Mouse (Mus musculus) midbrain, embryonic 13.5 days (tissue): ENCODE results near the gene Antxrl. TPM values are rescaled to one million over a fixed set of nuclear protein-coding genes. Genes with fewer than 3 reads are reported as not detected.

Experiments used
- ATAC-seq: fragments of 200-750 bp; cut with Nextera tagmentation; 2 replicates; pipeline ENCODE4 v1.8.0; 2017; ENCODE audit warnings: mild to moderate bottlenecking, moderate TSS enrichment, moderate library complexity
- H3K27ac ChIP-seq: fragments of 300-500 bp; sonication (generic); 2 replicates; pipeline ENCODE4 v1.5.1; 2015; ENCODE audit warnings: inconsistent platforms, mild to moderate bottlenecking, moderate library complexity
- H3K27me3 ChIP-seq: fragments of 300-500 bp; sonication (generic); 2 replicates; pipeline ENCODE4 v1.6.1; 2015; ENCODE audit warnings: mild to moderate bottlenecking, inconsistent platforms
- H3K36me3 ChIP-seq: fragments of 300-500 bp; sonication (generic); 2 replicates; pipeline ENCODE4 v1.6.1; 2015; ENCODE audit warnings: mild to moderate bottlenecking, inconsistent platforms
- H3K4me1 ChIP-seq: fragments of 300-500 bp; sonication (generic); replicated peaks from 2 replicates; pipeline ENCODE4 v1.6.1; 2015; ENCODE audit warnings: inconsistent platforms
- H3K4me2 ChIP-seq: fragments of 300-500 bp; sonication (generic); replicated peaks from 2 replicates; pipeline ENCODE4 v1.6.1; 2015; ENCODE audit warnings: moderate library complexity, mild to moderate bottlenecking, inconsistent platforms
- H3K4me3 ChIP-seq: fragments of 300-500 bp; sonication (generic); replicated peaks from 2 replicates; pipeline ENCODE4 v1.5.1; 2015; ENCODE audit warnings: mild to moderate bottlenecking, inconsistent platforms
- H3K9ac ChIP-seq: fragments of 300-500 bp; sonication (generic); replicated peaks from 2 replicates; pipeline ENCODE4 v1.6.1; 2015; ENCODE audit warnings: mild to moderate bottlenecking, inconsistent platforms
- H3K9me3 ChIP-seq: fragments of 300-500 bp; sonication (generic); 2 replicates; pipeline ENCODE4 v1.6.1; 2016; ENCODE audit warnings: mild to moderate bottlenecking, inconsistent platforms
- WGBS: fragments of 180-500 bp; shearing (Covaris S2); methylation state at CpG from one replicate; pipeline ENCODE4 v1.1.7; 2015; 5-methylcytosine and 5-hydroxymethylcytosine counted together
- polyA plus RNA-seq: library from polyadenylated mRNA; unstranded; fragments of >200 nt; fragmentation: Nextera tagmentation; extraction: Ambion mirVana; gene quantifications from 2 replicates; pipeline ENCODE4 v1.2.1, GENCODE M21; 2015

The Antxrl gene
- polyA plus RNA-seq, 1 experiment from 2014 or later = not detected

DNA sequence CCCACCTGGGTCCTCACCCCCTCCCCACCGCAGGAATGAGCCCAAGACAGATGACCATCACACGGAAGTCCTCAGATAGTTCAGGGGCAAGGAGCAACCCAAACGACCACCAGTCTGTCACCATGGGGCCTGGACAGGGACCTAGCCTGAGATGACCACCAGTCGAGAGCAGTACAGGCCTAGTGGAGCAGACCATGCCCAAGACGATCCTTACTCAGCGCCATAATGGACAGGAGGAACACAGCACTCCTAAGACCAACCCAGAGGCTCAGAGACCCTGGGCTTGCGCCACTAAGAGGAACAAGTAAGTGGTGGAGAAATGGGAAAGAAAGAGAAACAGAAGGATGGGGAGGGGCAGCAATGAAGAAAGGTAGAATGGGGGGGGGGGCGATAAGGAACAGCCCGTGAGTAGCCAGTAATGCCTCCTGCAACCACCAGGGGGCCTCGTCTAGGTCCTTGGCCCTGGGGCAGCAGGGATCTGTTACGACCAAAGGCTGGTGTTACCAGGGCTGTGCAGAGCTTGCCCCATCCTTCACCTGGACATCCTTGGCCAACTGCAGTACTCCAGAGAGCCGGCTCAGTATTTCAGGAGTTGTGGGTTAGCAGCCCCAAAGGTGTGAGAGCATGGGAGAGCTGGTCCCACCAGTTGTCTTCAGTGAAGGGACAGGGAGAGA lies 54.0 kb downstream of the Antxrl start:
- H3K36me3 ChIP-seq = no peaks in the 10 kb centered on the region
- H3K4me1 ChIP-seq = no peaks in the 10 kb centered on the region
- H3K4me3 ChIP-seq = no peak overlapping the region
- no peaks in the 10 kb centered on the region for H3K9me3 ChIP-seq
- H3K27me3 ChIP-seq = no peaks in the 10 kb centered on the region
- 54% methylated on average over 12 of the region's 12 CpGs for WGBS
- H3K9ac ChIP-seq = no peak overlapping the region
- no peak overlapping the region for H3K4me2 ChIP-seq
- no peak overlapping the region for H3K27ac ChIP-seq
- no peak for ATAC-seq

DNA sequence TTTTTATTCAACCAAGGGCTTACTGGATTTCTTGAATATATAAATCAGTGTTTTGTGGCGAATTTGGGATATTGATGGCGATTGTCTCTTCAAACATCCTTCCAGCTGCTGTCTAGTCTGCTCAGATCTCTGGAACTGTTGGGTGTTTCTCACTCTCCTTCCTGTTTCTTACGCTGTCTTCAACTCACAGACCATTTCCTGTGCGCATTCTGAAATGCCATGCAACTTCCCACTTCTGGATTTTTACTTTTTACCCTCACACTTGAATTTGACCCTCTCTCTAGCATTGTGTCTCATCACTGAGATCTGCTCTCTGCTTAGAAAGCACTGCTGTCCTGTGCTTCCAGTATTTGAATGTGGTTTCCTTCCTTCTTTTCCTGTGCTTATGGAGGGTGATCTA lies 55.1 kb downstream of the Antxrl start:
- Histone ChIP-seq H3K27ac (no peak overlapping the region), H3K9ac (no peak overlapping the region), H3K36me3 (no peaks in the 10 kb centered on the region), H3K4me2 (no peak overlapping the region), H3K4me1 (no peaks in the 10 kb centered on the region), H3K9me3 (no peaks in the 10 kb centered on the region), H3K27me3 (no peaks in the 10 kb centered on the region), H3K4me3 (no peak overlapping the region)
- 76% methylated on average over 4 of the region's 4 CpGs for WGBS
- no peak for ATAC-seq

DNA sequence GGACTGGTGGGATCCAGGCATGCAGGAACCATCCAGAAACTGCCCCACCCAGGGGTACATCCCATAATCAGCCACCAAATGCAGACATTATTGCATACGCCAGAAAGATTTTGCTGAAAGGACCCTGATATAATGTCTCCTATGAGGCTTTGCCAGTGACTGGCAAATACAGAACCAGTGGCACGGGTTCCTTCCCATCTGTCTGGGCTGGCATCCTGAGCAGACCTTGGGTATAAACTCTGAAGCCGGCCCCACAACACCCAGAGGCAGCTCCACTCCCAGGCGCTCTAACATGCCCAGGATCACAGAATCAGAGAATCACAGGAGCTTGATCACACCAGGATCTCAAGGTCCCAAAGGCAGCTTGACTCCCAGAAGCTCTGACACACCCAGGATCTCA lies 61.8 kb downstream of the Antxrl start:
- no peak for ATAC-seq
- WGBS = 85% methylated on average over 4 of the region's 4 CpGs
- no peak overlapping the region for H3K27ac ChIP-seq
- H3K9ac ChIP-seq = no peak overlapping the region
- no peaks in the 10 kb centered on the region for H3K27me3 ChIP-seq
- H3K4me1 ChIP-seq = no peaks in the 10 kb centered on the region
- no peaks in the 10 kb centered on the region for H3K9me3 ChIP-seq
- no peaks in the 10 kb centered on the region for H3K36me3 ChIP-seq
- H3K4me2 ChIP-seq = no peak overlapping the region
- no peak overlapping the region for H3K4me3 ChIP-seq

DNA sequence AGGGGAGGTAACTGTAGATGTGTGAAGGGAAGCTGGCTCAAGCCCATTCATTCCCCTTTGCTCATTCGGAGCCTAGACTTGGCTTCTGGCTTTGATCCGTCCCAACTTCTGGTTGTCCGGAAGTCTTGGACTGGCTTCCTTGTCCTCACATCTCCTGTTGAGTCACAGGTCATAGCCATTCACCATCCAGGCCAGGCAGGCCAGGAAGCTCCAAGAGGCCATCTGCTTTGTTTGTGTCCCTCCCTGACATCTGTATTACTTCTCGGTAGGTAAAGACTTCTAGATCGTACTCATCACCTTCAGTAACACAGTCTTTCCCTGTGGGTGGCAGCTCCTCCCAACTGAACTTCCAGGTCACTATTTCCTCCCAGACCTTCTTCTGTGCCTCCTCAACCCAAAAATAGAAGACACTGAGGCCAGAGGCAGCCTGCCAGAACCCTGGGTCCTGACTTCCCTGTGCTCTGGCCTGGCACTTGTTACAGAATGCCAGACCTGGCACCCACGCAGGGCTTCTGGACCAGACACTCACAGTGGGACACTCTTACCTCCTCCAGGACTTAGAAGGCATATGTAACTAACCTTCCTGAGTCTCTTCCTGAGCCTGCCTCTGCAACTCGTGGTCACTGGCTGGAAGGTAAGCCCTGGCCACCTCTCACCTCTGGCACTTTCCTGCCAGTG lies 66.7 kb downstream of the Antxrl start:
- Histone ChIP-seq H3K4me3 (no peak overlapping the region), H3K36me3 (no peaks in the 10 kb centered on the region), H3K4me2 (no peak overlapping the region), H3K9me3 (no peaks in the 10 kb centered on the region), H3K4me1 (no peaks in the 10 kb centered on the region), H3K27me3 (no peaks in the 10 kb centered on the region), H3K9ac (no peak overlapping the region), H3K27ac (no peak overlapping the region)
- 84% methylated on average over 7 of the region's 7 CpGs for WGBS
- ATAC-seq = no peak

DNA sequence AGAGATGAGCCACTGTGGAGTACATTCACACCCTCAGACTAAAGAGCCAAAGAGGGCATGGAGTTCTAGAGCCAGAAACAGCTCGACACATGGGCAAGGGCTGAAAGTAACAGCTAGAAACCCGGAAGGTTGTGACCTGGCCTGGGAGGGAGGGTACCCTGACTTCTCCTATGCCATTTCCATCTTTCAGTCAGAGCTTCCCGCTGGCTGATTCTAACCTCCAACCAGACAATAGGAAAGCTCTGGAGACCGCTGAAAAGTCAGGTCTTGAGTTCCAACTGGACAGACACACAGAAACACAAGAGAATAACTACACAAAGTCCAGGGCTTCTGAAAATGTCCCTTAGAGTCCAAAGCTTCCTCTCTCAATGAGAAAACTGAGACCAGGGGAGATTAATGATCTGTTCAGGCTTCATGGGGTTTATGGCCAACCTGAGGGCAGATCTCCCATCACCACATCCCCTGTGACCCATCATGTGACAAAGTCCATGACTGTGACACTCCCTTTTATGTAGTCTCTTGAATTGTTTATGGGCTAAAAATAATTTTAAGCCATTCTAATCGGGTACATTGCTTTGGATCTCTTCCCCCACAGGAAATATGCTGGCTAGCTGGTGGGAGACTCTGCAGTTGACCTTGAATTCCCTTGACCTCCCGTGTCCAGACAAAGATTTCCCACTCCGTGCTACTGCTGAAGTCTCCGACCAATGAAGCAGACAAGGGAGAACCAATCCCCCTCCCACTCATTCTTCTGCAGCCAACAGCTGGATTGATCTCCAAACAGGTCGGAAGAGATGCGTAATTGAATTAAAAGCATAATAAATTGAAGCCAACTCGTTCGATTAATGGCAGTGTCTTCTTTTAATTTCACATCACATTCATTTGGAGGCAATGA lies 67.8 kb downstream of the Antxrl start:
- no peak overlapping the region for H3K4me3 ChIP-seq
- ATAC-seq = no peak
- no peaks in the 10 kb centered on the region for H3K9me3 ChIP-seq
- no peak overlapping the region for H3K27ac ChIP-seq
- WGBS = 81% methylated on average over 12 of the region's 12 CpGs
- no peak overlapping the region for H3K4me2 ChIP-seq
- no peaks in the 10 kb centered on the region for H3K36me3 ChIP-seq
- no peak overlapping the region for H3K9ac ChIP-seq
- no peaks in the 10 kb centered on the region for H3K27me3 ChIP-seq
- no peaks in the 10 kb centered on the region for H3K4me1 ChIP-seq

DNA sequence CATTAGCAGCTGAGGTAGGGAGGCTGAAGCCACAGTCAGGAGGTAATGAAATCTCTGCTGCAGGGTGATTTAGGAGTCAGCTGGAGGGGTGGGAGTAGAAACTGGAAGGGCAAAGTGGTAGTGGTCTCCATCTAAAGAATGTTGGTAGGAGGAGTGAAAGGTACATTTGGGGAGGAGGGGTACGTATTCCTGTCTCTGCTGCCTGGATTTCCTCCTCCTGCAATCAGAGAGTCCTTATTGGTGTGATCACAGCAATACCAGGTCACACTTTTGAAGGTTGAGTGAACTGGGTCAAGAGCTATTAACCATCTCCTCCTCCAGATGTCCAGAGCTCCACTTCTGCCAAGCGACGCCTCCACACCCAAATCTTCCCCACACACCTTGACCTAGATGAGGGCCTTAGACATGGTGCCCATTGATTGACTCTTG lies 68.4 kb downstream of the Antxrl start:
- Histone ChIP-seq H3K27ac (no peak overlapping the region), H3K4me2 (no peak overlapping the region), H3K4me1 (no peaks in the 10 kb centered on the region), H3K36me3 (no peaks in the 10 kb centered on the region), H3K9me3 (no peaks in the 10 kb centered on the region), H3K27me3 (no peaks in the 10 kb centered on the region), H3K9ac (no peak overlapping the region), H3K4me3 (no peak overlapping the region)
- no peak for ATAC-seq
- 92% methylated on average over 3 of the region's 3 CpGs for WGBS

DNA sequence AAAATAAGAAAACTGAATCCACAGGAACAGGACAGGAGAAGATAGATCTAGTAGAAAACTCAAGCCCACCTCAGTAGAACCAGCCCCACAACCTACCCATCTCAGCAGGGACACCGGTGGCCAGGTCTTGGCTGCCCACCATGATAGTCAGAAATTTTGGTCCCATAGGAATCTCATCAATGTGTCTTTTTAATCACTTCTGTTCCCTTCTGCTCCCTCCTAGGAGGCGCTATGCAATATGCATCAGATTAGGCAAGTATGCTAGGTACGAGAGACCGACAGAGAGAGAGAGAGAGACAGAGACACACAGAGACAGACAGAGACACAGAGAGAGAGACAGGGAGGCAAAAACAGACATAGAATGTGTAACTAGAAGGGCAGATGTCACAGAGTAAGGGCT lies 69.2 kb downstream of the Antxrl start:
- no peak for ATAC-seq
- H3K9me3 ChIP-seq = no peaks in the 10 kb centered on the region
- no peaks in the 10 kb centered on the region for H3K27me3 ChIP-seq
- no peaks in the 10 kb centered on the region for H3K4me1 ChIP-seq
- no peak overlapping the region for H3K9ac ChIP-seq
- H3K4me3 ChIP-seq = no peak overlapping the region
- H3K36me3 ChIP-seq = no peaks in the 10 kb centered on the region
- no peak overlapping the region for H3K4me2 ChIP-seq
- WGBS = 95% methylated on average over 4 of the region's 4 CpGs
- no peak overlapping the region for H3K27ac ChIP-seq

Other genes with a start within 250 kb of the Antxrl start
- gene Gdf10, start 129.1 kb upstream of the Antxrl start, polyA plus RNA-seq = 1.1 and 1.8 TPM in 2 replicates
- gene Gdf2, start 111.7 kb upstream of the Antxrl start, polyA plus RNA-seq = not detected in 2 replicates
- gene Rbp3, start 98.7 kb upstream of the Antxrl start, polyA plus RNA-seq = not detected in 2 replicates
- 0.46 and 0.54 TPM in 2 replicates for gene Zfp488, start 73.9 kb upstream of the Antxrl start, polyA plus RNA-seq
- gene Gm30083, start 37.5 kb upstream of the Antxrl start, polyA plus RNA-seq = not detected in 2 replicates
- not detected in 2 replicates for gene Gm5460, start 35.9 kb upstream of the Antxrl start, polyA plus RNA-seq
- gene Anxa8, start 33.3 kb downstream of the Antxrl start, polyA plus RNA-seq = not detected in 2 replicates
- not detected in 2 replicates for gene A630023A22Rik, start 50.0 kb downstream of the Antxrl start, polyA plus RNA-seq
- 0.11 and 0.14 TPM in 2 replicates for gene Npy4r, start 99.8 kb downstream of the Antxrl start, polyA plus RNA-seq
- gene Gprin2, start 148.9 kb downstream of the Antxrl start, polyA plus RNA-seq = 5.3 and 5.4 TPM in 2 replicates
- 0.49 and 0.63 TPM in 2 replicates for gene Syt15, start 166.9 kb downstream of the Antxrl start, polyA plus RNA-seq